ENCODE assay signal across 17 mouse cellular contexts in the genomic region with DNA sequence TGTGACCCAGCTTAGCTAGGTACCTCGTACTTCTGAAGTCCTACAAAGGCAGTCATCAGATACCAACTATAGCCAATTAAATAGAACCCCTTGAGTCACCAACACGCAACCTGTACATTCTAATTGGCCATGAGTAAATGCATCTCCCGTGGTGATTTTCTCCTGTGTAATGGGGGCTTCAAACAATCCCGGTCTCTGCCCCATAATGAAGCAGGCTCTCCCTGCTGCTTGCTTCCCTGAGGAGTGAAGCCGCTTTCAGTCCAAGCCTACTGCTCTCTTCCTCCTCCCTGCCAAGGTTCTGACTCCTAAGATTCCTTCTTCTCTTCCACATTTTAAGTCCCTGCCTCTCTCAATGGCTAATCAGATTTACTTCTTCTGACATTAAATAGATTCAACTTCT.
"Had no signal": no experiment of that assay in that cellular context is flagged by ENCODE, and none has a peak within 500 bp of the region (broad histone marks: within the 10 kb centered on the region; RNA-seq: fewer than 3 reads in every experiment).

No protein-coding gene starts in this region.

- H3K9ac ChIP-seq: liver, embryonic 14.5 days; liver, postnatal 0 days; lung, embryonic 14.5 days; midbrain, embryonic 13.5 days; neural tube, embryonic 12.5 days; neural tube, embryonic 15.5 days; stomach, embryonic 15.5 days had no signal

- H3K9me3 ChIP-seq: midbrain, embryonic 13.5 days; neural tube, embryonic 12.5 days; neural tube, embryonic 15.5 days; stomach, embryonic 15.5 days had no signal

- H3K27ac ChIP-seq: kidney, postnatal 0 days; layer of hippocampus, adult 2 months; liver, embryonic 14.5 days; macrophage; midbrain, embryonic 13.5 days; neural tube, embryonic 12.5 days; neural tube, embryonic 15.5 days; stomach, embryonic 15.5 days had no signal

- H3K36me3 ChIP-seq: midbrain, embryonic 13.5 days; neural tube, embryonic 12.5 days; neural tube, embryonic 15.5 days; stomach, embryonic 15.5 days had no signal

- DNase-seq: kidney, postnatal 25 days; liver, postnatal 0 days; right cerebral cortex, adult 18-20 months; right cerebral cortex, postnatal 14 days; spleen, adult 18-20 months; thymus, postnatal 36 days had no signal

- ATAC-seq: liver, postnatal 0 days; lung, postnatal 0 days; midbrain, embryonic 13.5 days had no signal

- H3K4me2 ChIP-seq: liver, embryonic 11.5 days; lung, embryonic 14.5 days; midbrain, embryonic 13.5 days; neural tube, embryonic 12.5 days; neural tube, embryonic 15.5 days; stomach, embryonic 15.5 days had no signal

- H3K4me3 ChIP-seq: layer of hippocampus, adult 2 months; midbrain, embryonic 13.5 days; neural tube, embryonic 12.5 days; neural tube, embryonic 15.5 days; stomach, embryonic 15.5 days had no signal

- H3K4me1 ChIP-seq: midbrain, embryonic 13.5 days; neural tube, embryonic 12.5 days; stomach, embryonic 15.5 days had no signal

- H3K27me3 ChIP-seq: midbrain, embryonic 13.5 days; neural tube, embryonic 12.5 days; neural tube, embryonic 15.5 days; stomach, embryonic 15.5 days had no signal
